Comparison of ENCODE assay signal across 8 mouse cellular contexts in the genomic region with DNA sequence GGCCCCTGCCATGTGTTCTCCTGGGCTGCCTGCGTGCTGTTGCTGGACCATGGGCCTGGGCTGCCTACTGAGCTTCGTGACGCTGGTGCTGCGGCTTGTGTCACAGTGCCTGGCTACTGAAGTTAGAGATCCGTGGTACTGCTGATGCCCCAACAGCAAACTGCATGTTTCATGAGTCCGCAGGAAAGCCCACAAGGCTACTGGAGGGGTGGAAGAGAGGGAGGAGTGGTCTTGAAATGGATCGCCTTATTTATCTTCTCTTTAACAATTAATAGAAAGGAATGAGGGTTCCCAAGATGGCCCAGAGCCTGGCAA. TPM values are rescaled to one million over a fixed set of nuclear protein-coding genes. Genes with fewer than 3 reads are reported as not detected.
DNase-seq lines count a peak whose midpoint lies in the region; ATAC-seq and TF ChIP-seq lines count a peak whose summit lies in the region.

A gene (minus strand): TSS at position 41 of the 315 bp plus-strand sequence.

- no peak for DNase-seq in lung, embryonic 14.5 days
- DNase-seq in lung, postnatal 25 days (ENCODE audit: low spot score) = no peak
- DNase-seq in embryonic facial prominence, embryonic 10.5 days (ENCODE audit: low spot score) = no peak
- no peak for DNase-seq in left cerebral cortex, postnatal 36 days (ENCODE audit: low spot score in 2 of 2)
- no peak for DNase-seq in urinary bladder, postnatal 36 days (ENCODE audit: low spot score in 2 of 2)
- DNase-seq in thymus, postnatal 10 days (ENCODE audit: low spot score in 2 of 2) = no peak

- peak within 1 kb of the TSS; percentile 71 for H3K4me2 ChIP-seq in lung, embryonic 14.5 days
- H3K4me2 ChIP-seq in heart, embryonic 15.5 days = peak within 1 kb of the TSS; percentile 80
- H3K4me2 ChIP-seq in neural tube, embryonic 13.5 days = peak within 1 kb of the TSS; percentile 95

- intact Hi-C loops in left cerebral cortex, postnatal 36 days (cut with DNase I) = loop anchor here (2.0 to 5.0 kb wide), 2 partner anchors 45 to 64 kb away; no protein-coding TSS in a partner anchor

- H3K27me3 ChIP-seq in lung, embryonic 14.5 days (ENCODE audit: insufficient read depth, low read length) = no peaks in the 10 kb centered on the region
- no peaks in the 10 kb centered on the region for H3K27me3 ChIP-seq in embryonic facial prominence, embryonic 10.5 days (replicated peaks; ENCODE audit: low read depth, poor library complexity, severe bottlenecking)
- peaks cover 4% of the 10 kb centered on the region; the same call in 1 of the 2 replicates for H3K27me3 ChIP-seq in heart, embryonic 15.5 days
- H3K27me3 ChIP-seq in neural tube, embryonic 13.5 days = no peaks in the 10 kb centered on the region

- no peak for TF ChIP-seq CTCF in lung, embryonic 14.5 days (IDR thresholded peaks at IDR 0.05; ENCODE audit: low read depth)

- peak within 1 kb of the TSS; percentile 94 for H3K9ac ChIP-seq in lung, embryonic 14.5 days
- H3K9ac ChIP-seq in heart, embryonic 15.5 days = peak within 1 kb of the TSS; percentile 96
- H3K9ac ChIP-seq in neural tube, embryonic 13.5 days = peak within 1 kb of the TSS; percentile 89

- peak within 1 kb of the TSS; percentile 82 for H3K27ac ChIP-seq in lung, embryonic 14.5 days (ENCODE audit: low read depth)
- peak within 1 kb of the TSS; percentile 93 for H3K27ac ChIP-seq in embryonic facial prominence, embryonic 10.5 days (replicated peaks)
- H3K27ac ChIP-seq in heart, embryonic 15.5 days = peak within 1 kb of the TSS; percentile 81
- H3K27ac ChIP-seq in neural tube, embryonic 13.5 days (replicated peaks) = peak within 1 kb of the TSS; percentile 75

- H3K9me3 ChIP-seq in lung, embryonic 14.5 days (ENCODE audit: low read depth, low read length) = no peaks in the 10 kb centered on the region
- no peaks in the 10 kb centered on the region for H3K9me3 ChIP-seq in embryonic facial prominence, embryonic 10.5 days
- H3K9me3 ChIP-seq in heart, embryonic 15.5 days (replicated peaks) = no peaks in the 10 kb centered on the region
- no peaks in the 10 kb centered on the region for H3K9me3 ChIP-seq in neural tube, embryonic 13.5 days

- ATAC-seq in lung, embryonic 14.5 days (ENCODE audit: insufficient read depth) = no peak
- no peak for ATAC-seq in heart, embryonic 15.5 days (replicated peaks; ENCODE audit: insufficient number of reproducible peaks, insufficient read depth, low FRiP score, low read depth)
- no peak for ATAC-seq in neural tube, embryonic 13.5 days (ENCODE audit: low read depth)

- peaks cover 3% of the 10 kb centered on the region; the same call in 1 of the 2 replicates for H3K4me1 ChIP-seq in lung, embryonic 14.5 days (ENCODE audit: insufficient read depth)
- H3K4me1 ChIP-seq in embryonic facial prominence, embryonic 10.5 days = peaks cover 10% of the 10 kb centered on the region
- peaks cover 10% of the 10 kb centered on the region for H3K4me1 ChIP-seq in heart, embryonic 15.5 days (replicated peaks)
- H3K4me1 ChIP-seq in neural tube, embryonic 13.5 days (replicated peaks) = peaks cover 20% of the 10 kb centered on the region

- H3K4me3 ChIP-seq in lung, embryonic 14.5 days (ENCODE audit: low read depth, low read length) = peak within 1 kb of the TSS; percentile 94
- peak within 1 kb of the TSS; percentile 90 for H3K4me3 ChIP-seq in embryonic facial prominence, embryonic 10.5 days
- peak within 1 kb of the TSS; percentile 93 for H3K4me3 ChIP-seq in heart, embryonic 15.5 days
- peak within 1 kb of the TSS; percentile 95 for H3K4me3 ChIP-seq in neural tube, embryonic 13.5 days

- 2% methylated on average over 6 of the region's 7 CpGs for WGBS in lung, embryonic 14.5 days
- WGBS in embryonic facial prominence, embryonic 10.5 days = 6% methylated on average over 7 of the region's 7 CpGs
- 7% methylated on average over 7 of the region's 7 CpGs for WGBS in heart, embryonic 15.5 days
- 4% methylated on average over 7 of the region's 7 CpGs for WGBS in neural tube, embryonic 13.5 days

- H3K36me3 ChIP-seq in lung, embryonic 14.5 days (ENCODE audit: insufficient read depth) = peaks cover 27% of the 10 kb centered on the region
- H3K36me3 ChIP-seq in embryonic facial prominence, embryonic 10.5 days (replicated peaks) = peaks cover 23% of the 10 kb centered on the region
- H3K36me3 ChIP-seq in heart, embryonic 15.5 days = peaks cover 19% of the 10 kb centered on the region
- peaks cover 21% of the 10 kb centered on the region for H3K36me3 ChIP-seq in neural tube, embryonic 13.5 days

RNA-seq across cellular contexts. Expression of the gene that starts here (rescaled TPM):
- polyA plus RNA-seq in lung, embryonic 14.5 days (2014; fragmentation: Nextera tagmentation; extraction: Ambion mirVana) = 71.3 and 71.7 TPM in 2 replicates
- 87.8 and 88.0 TPM in 2 replicates for polyA plus RNA-seq in embryonic facial prominence, embryonic 10.5 days (2016; fragmentation: Nextera tagmentation; extraction: Ambion mirVana)
- polyA plus RNA-seq in heart, embryonic 15.5 days (2015; fragmentation: Nextera tagmentation; extraction: Ambion mirVana) = 52.7 and 53.8 TPM in 2 replicates
- total RNA-seq in left cerebral cortex, postnatal 36 days (2021) = 10 to 100 TPM; 31.4 to 32.9 TPM
- 56.6 and 69.5 TPM in 2 replicates for polyA plus RNA-seq in neural tube, embryonic 13.5 days (2015; fragmentation: Nextera tagmentation; extraction: Ambion mirVana)
